Mouse (Mus musculus): ENCODE measurements at regions not wholly inside any gene's neighbourhood (a gene's known extent, or its start where the extent isn't known, plus 50 kb on each side); places are given as distances from the start of the nearest gene placed in this dataset.

- peak; percentile 19 for DNase-seq
Observed at GRCm38 (mm10) chr8:37398957-37399356, 405.6 kb downstream of the AI429214 start.

- DNase-seq = no peak
Observed at GRCm38 (mm10) chr8:37422595-37422994, 429.2 kb downstream of the AI429214 start.

GRCm38 (mm10) chr8:37424588-37424987 lies 431.2 kb downstream of the AI429214 start:
- no peak for DNase-seq

GRCm38 (mm10) chr8:37428845-37429244 lies 435.4 kb downstream of the AI429214 start:
- DNase-seq = peak; percentile 1

- no peak for DNase-seq
Observed at GRCm38 (mm10) chr8:37460551-37461154, 467.2 kb downstream of the AI429214 start.

GRCm38 (mm10) chr8:37465651-37466050 lies 472.2 kb downstream of the AI429214 start:
- no peak for DNase-seq

GRCm38 (mm10) chr8:37467656-37468055 lies 474.3 kb downstream of the AI429214 start:
- DNase-seq = no peak
